Mouse (Mus musculus) CD8-positive naive resting alpha-beta T cell, adult 2 months (primary cell): ENCODE results near the gene Tmem107.

ENCODE experiments used
- DNase-seq, 2 experiments: peaks; one replicate each; pipeline ENCODE4 v3.0.0; 2022; ENCODE audit warnings: low read depth in 2 of 2, low spot score in 2 of 2

Tmem107 gene

GRCm38 (mm10) chr11:69059357-69059974 lies 11.1 kb upstream of the Tmem107 start, which contains the start of gene Borcs6:
Gene Borcs6, plus strand, starts transcription at chr11:69059717.
- DNase-seq = peak; percentile 88 to 91

- DNase-seq = no peak
Observed at GRCm38 (mm10) chr11:69059975-69060411, 10.6 kb upstream of the Tmem107 start.

- no peak for DNase-seq
Observed at GRCm38 (mm10) chr11:69060448-69061254, 10.0 kb upstream of the Tmem107 start.

GRCm38 (mm10) chr11:69061255-69061912 lies 9.2 kb upstream of the Tmem107 start:
- DNase-seq = no peak

- DNase-seq = peak; percentile 78 to 83
Observed at GRCm38 (mm10) chr11:69062194-69062760, 8.3 kb upstream of the Tmem107 start.

- DNase-seq = peak; percentile 98 to 99
Observed at GRCm38 (mm10) chr11:69062761-69063224, 7.8 kb upstream of the Tmem107 start.

- peak; percentile 87 to 90 for DNase-seq
Observed at GRCm38 (mm10) chr11:69063413-69064201, 7.0 kb upstream of the Tmem107 start.

GRCm38 (mm10) chr11:69064259-69065133 lies 6.1 kb upstream of the Tmem107 start:
- DNase-seq = no peak

- DNase-seq = no peak
Observed at GRCm38 (mm10) chr11:69065394-69065925, 5.1 kb upstream of the Tmem107 start.

- DNase-seq = no peak
Observed at GRCm38 (mm10) chr11:69066163-69066861, 4.3 kb upstream of the Tmem107 start.

GRCm38 (mm10) chr11:69066956-69067355 lies 3.6 kb upstream of the Tmem107 start:
- DNase-seq = peak; percentile 80 to 86

GRCm38 (mm10) chr11:69067601-69068000 lies 3.0 kb upstream of the Tmem107 start:
- no peak for DNase-seq

GRCm38 (mm10) chr11:69070093-69070492 lies 513 bp upstream of the Tmem107 start:
- DNase-seq = no peak

GRCm38 (mm10) chr11:69071262-69071661 lies 656 bp downstream of the Tmem107 start:
- DNase-seq = no peak

- no peak for DNase-seq
Observed at GRCm38 (mm10) chr11:69072234-69072633, 1.6 kb downstream of the Tmem107 start.

- no peak for DNase-seq
Observed at GRCm38 (mm10) chr11:69072666-69073064, 2.1 kb downstream of the Tmem107 start.

- peak; percentile 89 to 91 for DNase-seq
Observed at GRCm38 (mm10) chr11:69073065-69073888, 2.7 kb downstream of the Tmem107 start.
